In the genomic region with DNA sequence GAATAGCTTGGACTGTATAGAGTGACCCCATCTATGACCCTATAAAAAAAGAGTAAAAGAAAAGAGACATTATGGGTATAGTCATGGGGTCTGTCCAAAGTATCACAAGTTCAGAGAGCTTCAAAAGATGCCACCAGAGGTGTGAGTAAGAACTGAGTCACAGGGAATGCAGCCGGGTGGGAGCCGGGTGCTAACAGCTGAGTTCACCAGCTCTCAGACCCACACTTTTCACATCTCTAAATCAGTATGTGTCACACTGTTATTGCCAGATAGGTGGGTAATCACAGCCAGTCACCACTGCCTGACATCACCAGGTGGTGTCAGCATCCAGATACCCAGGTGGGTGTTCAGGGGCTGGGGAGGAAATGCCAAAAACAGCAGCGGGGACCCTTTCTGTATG, we compare ENCODE assay signal across 30 mouse cellular contexts.
DNase-seq lines count a peak whose midpoint lies in the region; ATAC-seq and TF ChIP-seq lines count a peak whose summit lies in the region.
"Had no signal": no experiment of that assay in that cellular context is flagged by ENCODE, and none has a peak within 500 bp of the region (broad histone marks: within the 10 kb centered on the region; RNA-seq: fewer than 3 reads in every experiment).

No protein-coding gene starts in this region.

- peak; percentile 36 for DNase-seq in right cerebral cortex, adult 18-20 months
- no peak for DNase-seq in right cerebral cortex, postnatal 36 days (ENCODE audit: low spot score in 2 of 2)
- peak; percentile 53 for DNase-seq in Muller cell, postnatal 12 days (ENCODE audit: inconsistent ontology term)
- DNase-seq in brain, adult 2 months (ENCODE audit: low read depth, low spot score) = peak; percentile 76
- DNase-seq in stomach, postnatal 0 days (ENCODE audit: low spot score) = no peak
- DNase-seq in kidney, adult 9 months = no peak
- no peak for DNase-seq in thymus, postnatal 4 days
- DNase-seq: adrenal gland, postnatal 10 days; adrenal gland, postnatal 36 days; cerebellum, adult 11 months; cerebellum, adult 9-10 months; cerebellum, postnatal 14 days; forebrain, postnatal 0 days; gastrocnemius, postnatal 10 days; gastrocnemius, postnatal 36 days; heart, adult 2 months; heart, postnatal 14 days; heart, postnatal 4 days had no signal

- no peak overlapping the region for H3K27ac ChIP-seq in stomach, postnatal 0 days (replicated peaks)
- no peak overlapping the region for H3K27ac ChIP-seq in intestine, postnatal 0 days (ENCODE audit: low read depth, low read length)
- H3K27ac ChIP-seq: embryonic facial prominence, embryonic 12.5 days; embryonic facial prominence, embryonic 15.5 days; heart, adult 2 months; heart, embryonic 10.5 days; heart, embryonic 13.5 days; hindbrain, embryonic 14.5 days; hindbrain, postnatal 0 days had no signal

- TF ChIP-seq EP300 in stomach, postnatal 0 days (optimal IDR thresholded peaks at IDR 0.05) = no peak

- TF ChIP-seq CTCF in stomach, postnatal 0 days (IDR thresholded peaks at IDR 0.05; ENCODE audit: low read depth) = no peak
- TF ChIP-seq CTCF in intestine, postnatal 0 days (IDR thresholded peaks at IDR 0.05; ENCODE audit: low read depth) = no peak

- H3K27me3 ChIP-seq in stomach, postnatal 0 days (ENCODE audit: control insufficient read depth, insufficient read depth, low read length) = no peaks in the 10 kb centered on the region
- no peaks in the 10 kb centered on the region for H3K27me3 ChIP-seq in intestine, postnatal 0 days (replicated peaks; ENCODE audit: control insufficient read depth, insufficient read depth, low read length)
- H3K27me3 ChIP-seq: CH12.LX; embryonic facial prominence, embryonic 12.5 days; embryonic facial prominence, embryonic 15.5 days; heart, embryonic 13.5 days had no signal

- no peaks in the 10 kb centered on the region for H3K36me3 ChIP-seq in stomach, postnatal 0 days (ENCODE audit: control insufficient read depth, insufficient read depth, low read length)
- no peaks in the 10 kb centered on the region for H3K36me3 ChIP-seq in intestine, postnatal 0 days (ENCODE audit: control insufficient read depth, insufficient read depth)
- H3K36me3 ChIP-seq: embryonic facial prominence, embryonic 12.5 days; embryonic facial prominence, embryonic 15.5 days; G1E; heart, embryonic 10.5 days; heart, embryonic 13.5 days had no signal

- H3K4me1 ChIP-seq in stomach, postnatal 0 days (replicated peaks; ENCODE audit: control insufficient read depth, insufficient read depth) = no peaks in the 10 kb centered on the region
- H3K4me1 ChIP-seq in intestine, postnatal 0 days (replicated peaks; ENCODE audit: control insufficient read depth, insufficient read depth, low read length) = no peaks in the 10 kb centered on the region
- H3K4me1 ChIP-seq: embryonic facial prominence, embryonic 12.5 days; embryonic facial prominence, embryonic 15.5 days; heart, embryonic 10.5 days; heart, embryonic 13.5 days had no signal

- H3K4me3 ChIP-seq in stomach, postnatal 0 days (ENCODE audit: low read depth, low read length) = no peak overlapping the region
- H3K4me3 ChIP-seq in intestine, postnatal 0 days (ENCODE audit: low read depth, low read length) = no peak overlapping the region
- H3K4me3 ChIP-seq: embryonic facial prominence, embryonic 12.5 days; embryonic facial prominence, embryonic 15.5 days; heart, adult 2 months; heart, embryonic 10.5 days; heart, embryonic 13.5 days had no signal

- no peaks in the 10 kb centered on the region for H3K9me3 ChIP-seq in stomach, postnatal 0 days (ENCODE audit: control insufficient read depth, low read length)
- no peaks in the 10 kb centered on the region for H3K9me3 ChIP-seq in intestine, postnatal 0 days (ENCODE audit: control insufficient read depth)
- H3K9me3 ChIP-seq: embryonic facial prominence, embryonic 12.5 days; embryonic facial prominence, embryonic 15.5 days; heart, embryonic 10.5 days; heart, embryonic 13.5 days had no signal

- H3K4me2 ChIP-seq in stomach, postnatal 0 days (replicated peaks; ENCODE audit: low read depth) = no peak overlapping the region
- no peak overlapping the region for H3K4me2 ChIP-seq in intestine, postnatal 0 days (replicated peaks; ENCODE audit: low read depth)
- H3K4me2 ChIP-seq: embryonic facial prominence, embryonic 12.5 days; embryonic facial prominence, embryonic 15.5 days; heart, embryonic 13.5 days; hindbrain, embryonic 14.5 days had no signal

- WGBS in stomach, postnatal 0 days = 82% methylated on average over 3 of the region's 3 CpGs
- 88% methylated on average over 3 of the region's 3 CpGs for WGBS in intestine, postnatal 0 days

- ATAC-seq in stomach, postnatal 0 days (ENCODE audit: low FRiP score, low TSS enrichment) = 0 out of 2 replicates have a peak, but pooled peaks have one; percentile 21
- no peak for ATAC-seq in intestine, postnatal 0 days
- ATAC-seq: forebrain, embryonic 14.5 days; forebrain, postnatal 0 days; hindbrain, postnatal 0 days; inflammation-experienced regulatory T-cells, adult 6 months; intestine, embryonic 16.5 days had no signal

- no peak overlapping the region for H3K9ac ChIP-seq in stomach, postnatal 0 days (ENCODE audit: low read length)
- H3K9ac ChIP-seq in intestine, postnatal 0 days (ENCODE audit: low read depth, low read length) = no peak overlapping the region
- H3K9ac ChIP-seq: embryonic facial prominence, embryonic 12.5 days; embryonic facial prominence, embryonic 15.5 days; forebrain, postnatal 0 days; heart, embryonic 13.5 days; hindbrain, embryonic 14.5 days had no signal

Comparison
In these comparisons a context has a peak if more than half of its experiments do, and no peak if none do; other contexts are left out.
1. DNase-seq: peak in right cerebral cortex, adult 18-20 months (single experiment), Muller cell, postnatal 12 days (single experiment) and brain, adult 2 months (single experiment); none in right cerebral cortex, postnatal 36 days (0 of 2), stomach, postnatal 0 days (single experiment), kidney, adult 9 months (single experiment) and thymus, postnatal 4 days (single experiment).